Mouse (Mus musculus) hindbrain, embryonic 11.5 days (tissue): ENCODE results near the gene A830031A19Rik. TPM values are rescaled to one million over a fixed set of nuclear protein-coding genes. Genes with fewer than 3 reads are reported as not detected.
A peak's percentile ranks its signal among the peaks of the same experiment; 100 is the strongest.

Experiments
- ATAC-seq: fragments of 200-750 bp; cut with Nextera tagmentation; 2 replicates; pipeline ENCODE4 v1.8.0; 2017; ENCODE audit warnings: mild to moderate bottlenecking, moderate TSS enrichment, moderate library complexity; ENCODE audit not compliant: low FRiP score
- DNase-seq: peaks from one replicate; pipeline ENCODE4 v3.0.0-alpha.2; 2015; ENCODE audit warnings: low spot score
- H3K27ac ChIP-seq: fragments of 300-500 bp; sonication (generic); 2 replicates; pipeline ENCODE4 v1.5.1; 2014; ENCODE audit warnings: mild to moderate bottlenecking, low read depth, low read length
- H3K27me3 ChIP-seq: fragments of 300-500 bp; sonication (generic); 2 replicates; pipeline ENCODE4 v1.6.1; 2014; ENCODE audit warnings: mild to moderate bottlenecking, low read length, moderate library complexity, mixed read lengths; ENCODE audit not compliant: control insufficient read depth, insufficient read depth
- H3K36me3 ChIP-seq: fragments of 300-500 bp; sonication (generic); 2 replicates; pipeline ENCODE4 v1.6.1; 2014; ENCODE audit warnings: mild to moderate bottlenecking, low read length, moderate library complexity, mixed read lengths; ENCODE audit not compliant: control insufficient read depth, insufficient read depth
- H3K4me1 ChIP-seq: fragments of 300-500 bp; sonication (generic); replicated peaks from 2 replicates; pipeline ENCODE4 v1.6.1; 2014; ENCODE audit warnings: low read length, mixed read lengths; ENCODE audit not compliant: control insufficient read depth, insufficient read depth
- H3K4me2 ChIP-seq: fragments of 300-500 bp; sonication (generic); replicated peaks from 2 replicates; pipeline ENCODE4 v1.6.1; 2014; ENCODE audit warnings: mild to moderate bottlenecking, low read depth, low read length
- H3K4me3 ChIP-seq: fragments of 300-500 bp; sonication (generic); 2 replicates; pipeline ENCODE4 v1.5.1; 2014; ENCODE audit warnings: low read depth, low read length
- H3K9ac ChIP-seq: fragments of 300-500 bp; sonication (generic); 2 replicates; pipeline ENCODE4 v1.6.1; 2014; ENCODE audit warnings: low read depth, low read length
- H3K9me3 ChIP-seq: fragments of 300-500 bp; sonication (generic); 2 replicates; pipeline ENCODE4 v1.6.1; 2016; ENCODE audit warnings: low read length; ENCODE audit not compliant: control insufficient read depth
- WGBS: fragments of 180-500 bp; shearing (Covaris S2); extraction: QIAGEN DNeasy Blood & Tissue Kit; methylation state at CpG from one replicate; pipeline ENCODE4 v1.1.7; 2014; 5-methylcytosine and 5-hydroxymethylcytosine counted together
- polyA plus RNA-seq: library from polyadenylated mRNA; unstranded; fragments of >200 nt; fragmentation: Nextera tagmentation; extraction: Ambion mirVana; gene quantifications from 2 replicates; pipeline ENCODE4 v1.2.1, GENCODE M21; 2014

The A830031A19Rik gene
- polyA plus RNA-seq, 1 experiment from 2014 or later = not detected

DNA sequence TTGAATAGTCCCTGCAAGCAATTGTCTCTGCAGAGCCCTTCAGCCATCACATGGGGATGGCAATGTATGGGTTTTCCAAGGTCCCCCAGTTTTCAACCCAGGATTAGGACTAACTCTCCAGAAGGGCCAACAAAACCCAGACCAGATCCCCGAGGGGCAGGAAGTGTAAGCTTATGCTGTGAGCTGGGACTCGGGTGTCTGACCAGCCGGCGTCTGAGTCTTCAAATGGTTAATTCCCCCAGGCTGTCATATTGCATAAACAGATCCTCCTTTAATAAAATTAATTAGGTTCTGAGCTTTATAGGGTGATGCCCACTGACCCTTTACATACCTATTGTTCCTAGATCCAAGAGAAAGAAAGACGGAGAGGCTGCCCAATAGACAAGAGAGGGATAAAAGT lies 14.4 kb downstream of the A830031A19Rik start:
- Histone ChIP-seq H3K27me3 (no peaks in the 10 kb centered on the region; the same call in 1 of the 2 replicates), H3K4me3 (no peak overlapping the region), H3K36me3 (no peaks in the 10 kb centered on the region), H3K4me1 (peaks cover 6% of the 10 kb centered on the region), H3K4me2 (peak overlapping the region; percentile 59), H3K27ac (0 out of 2 replicates have a peak overlapping the region, but pooled peaks have one; percentile 42), H3K9me3 (no peaks in the 10 kb centered on the region), H3K9ac (peak overlapping the region; percentile 23; the same call in 1 of the 2 replicates)
- WGBS = 2% methylated on average over 5 of the region's 5 CpGs
- DNase-seq (peak; percentile 50), ATAC-seq (no peak; the same call in 1 of the 2 replicates)

DNA sequence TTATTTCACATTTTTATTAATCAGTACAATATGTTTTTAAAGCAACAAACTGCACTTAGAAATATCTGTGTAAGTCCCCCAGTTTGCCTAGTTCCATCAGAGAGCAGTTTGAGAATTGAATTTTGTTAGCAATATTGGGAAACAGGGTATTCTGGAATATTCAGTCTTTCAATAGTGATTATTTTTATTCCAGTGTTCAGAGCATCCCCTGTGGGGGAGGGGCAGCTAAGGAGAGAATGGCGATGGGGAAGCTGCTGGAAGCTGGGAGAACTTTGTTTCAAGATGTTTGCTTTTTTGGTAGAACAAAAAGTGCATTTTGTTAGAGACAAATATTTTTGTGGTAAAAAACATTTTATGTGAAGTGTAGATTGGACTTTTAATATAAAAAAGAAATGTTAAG lies 15.7 kb downstream of the A830031A19Rik start:
- H3K9me3 ChIP-seq = no peaks in the 10 kb centered on the region
- no peaks in the 10 kb centered on the region; the same call in 1 of the 2 replicates for H3K27me3 ChIP-seq
- peaks cover 6% of the 10 kb centered on the region for H3K4me1 ChIP-seq
- no peak overlapping the region for H3K9ac ChIP-seq
- WGBS = 7% methylated on average over 1 of the region's 1 CpGs
- no peaks in the 10 kb centered on the region for H3K36me3 ChIP-seq
- DNase-seq = peak; percentile 38
- H3K27ac ChIP-seq = no peak overlapping the region
- no peak for ATAC-seq
- no peak overlapping the region for H3K4me3 ChIP-seq
- H3K4me2 ChIP-seq = no peak overlapping the region

DNA sequence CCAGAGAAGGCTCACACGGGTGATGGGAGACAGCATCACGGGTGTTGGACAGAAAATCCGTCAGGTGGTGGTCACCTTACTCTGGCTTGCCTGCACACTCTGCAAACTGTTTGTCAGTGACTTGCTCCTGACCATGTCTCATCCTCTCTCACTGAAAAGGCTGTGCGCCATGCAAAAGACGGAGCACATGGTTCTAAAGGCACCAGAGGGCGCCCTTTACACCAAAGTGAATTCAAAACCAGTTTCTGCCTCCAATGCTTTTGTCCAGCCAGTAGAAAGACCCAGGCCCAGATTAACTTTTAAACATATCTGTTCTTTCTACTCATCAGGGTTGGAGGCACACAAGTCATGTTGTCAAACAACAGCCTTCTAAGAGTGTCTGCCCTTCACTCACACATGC lies 22.0 kb downstream of the A830031A19Rik start:
- peak; percentile 51 for DNase-seq
- Histone ChIP-seq H3K27me3 (no peaks in the 10 kb centered on the region; the same call in 1 of the 2 replicates), H3K27ac (no peak overlapping the region), H3K9me3 (no peaks in the 10 kb centered on the region), H3K4me1 (no peaks in the 10 kb centered on the region), H3K4me2 (no peak overlapping the region), H3K4me3 (no peak overlapping the region), H3K9ac (no peak overlapping the region), H3K36me3 (no peaks in the 10 kb centered on the region)
- 62% methylated on average over 6 of the region's 6 CpGs for WGBS
- ATAC-seq = no peak

DNA sequence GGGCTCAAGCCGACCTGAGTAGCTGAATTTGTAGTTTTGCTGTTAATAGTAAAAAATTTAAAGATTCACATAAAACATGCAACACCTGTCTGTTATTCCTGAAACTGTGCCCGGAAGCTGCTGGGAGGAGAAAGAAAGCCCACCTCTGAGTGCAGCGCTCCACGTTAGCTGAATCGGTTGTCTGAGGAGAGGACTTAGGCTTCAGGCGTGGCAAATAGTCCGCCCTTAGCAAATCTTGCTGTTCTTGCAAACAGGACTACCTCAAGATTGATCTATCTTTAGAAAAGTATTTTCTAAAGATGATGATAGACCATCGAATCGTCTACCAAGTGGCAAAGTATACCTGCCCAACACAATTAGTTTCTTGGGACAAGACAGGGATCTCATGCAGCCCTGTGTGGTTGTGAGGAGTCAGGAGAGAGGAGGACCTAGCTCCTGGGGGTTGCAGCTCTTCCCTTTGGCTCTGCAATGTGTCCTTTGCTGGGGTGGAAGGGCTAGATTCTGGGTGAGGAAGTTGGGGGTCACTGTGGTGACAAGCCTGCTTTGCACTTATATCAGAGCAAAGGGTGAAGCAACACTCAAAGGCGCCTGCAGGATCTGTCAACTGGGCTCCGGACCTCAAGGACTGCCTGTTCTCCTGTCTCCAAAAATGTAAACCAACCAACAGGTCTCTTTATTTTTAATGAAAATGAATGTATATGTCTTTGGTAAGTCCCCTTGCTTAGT lies 24.7 kb downstream of the A830031A19Rik start:
- H3K9ac ChIP-seq = no peak overlapping the region; the same call in 1 of the 2 replicates
- H3K36me3 ChIP-seq = no peaks in the 10 kb centered on the region
- H3K27ac ChIP-seq = no peak overlapping the region
- H3K4me3 ChIP-seq = no peak overlapping the region
- WGBS = 84% methylated on average over 11 of the region's 11 CpGs
- no peaks in the 10 kb centered on the region; the same call in 1 of the 2 replicates for H3K27me3 ChIP-seq
- no peak for ATAC-seq
- H3K4me2 ChIP-seq = no peak overlapping the region
- H3K4me1 ChIP-seq = no peaks in the 10 kb centered on the region
- H3K9me3 ChIP-seq = no peaks in the 10 kb centered on the region
- peak; percentile 12 for DNase-seq

DNA sequence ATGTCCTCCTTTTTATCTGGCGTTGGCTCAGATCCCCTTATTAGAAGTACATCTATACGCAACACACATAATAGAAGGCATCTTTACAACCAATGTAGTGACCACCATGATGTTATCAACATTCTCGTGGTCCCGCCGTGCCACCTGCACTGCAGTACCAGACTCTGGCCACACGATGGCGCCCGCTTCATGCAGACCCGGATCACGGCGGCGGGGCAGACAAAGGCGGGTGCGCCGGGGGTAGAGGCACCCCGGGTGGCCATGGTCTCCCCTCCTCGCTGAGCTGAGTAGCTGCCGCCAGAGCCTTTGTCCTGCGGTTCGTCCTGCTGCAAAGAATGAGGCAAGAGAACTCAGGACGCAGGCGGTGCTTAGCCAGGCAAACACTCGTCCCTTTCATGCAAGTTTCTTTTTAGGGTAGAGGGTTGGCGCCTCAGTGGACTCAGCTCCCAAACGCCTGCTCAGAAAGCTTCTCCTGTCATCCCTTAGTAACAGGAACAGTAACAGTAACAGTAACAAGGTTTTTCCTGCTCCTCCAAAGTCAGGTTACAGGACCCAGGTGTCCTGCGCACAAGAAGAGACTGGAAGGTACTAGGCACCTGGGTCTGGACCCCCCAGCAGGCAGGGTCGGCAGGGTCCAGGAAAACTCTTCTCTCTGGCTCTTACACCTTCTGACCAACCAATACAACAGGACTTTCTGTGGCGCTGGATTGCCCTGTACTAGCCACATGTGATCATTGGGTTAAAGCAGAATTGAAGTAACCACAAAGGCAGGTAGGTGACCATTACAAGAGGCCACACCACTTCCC lies 25.4 kb downstream of the A830031A19Rik start:
- Histone ChIP-seq H3K36me3 (no peaks in the 10 kb centered on the region), H3K4me3 (peak overlapping the region; percentile 37), H3K4me1 (no peaks in the 10 kb centered on the region), H3K4me2 (peak overlapping the region; percentile 56), H3K9ac (peak overlapping the region; percentile 67), H3K27ac (peak overlapping the region; percentile 11; the same call in 1 of the 2 replicates), H3K27me3 (no peaks in the 10 kb centered on the region; the same call in 1 of the 2 replicates), H3K9me3 (no peaks in the 10 kb centered on the region)
- ATAC-seq = peak; percentile 94
- WGBS = 5% methylated on average over 28 of the region's 28 CpGs
- DNase-seq = peak; percentile 94

DNA sequence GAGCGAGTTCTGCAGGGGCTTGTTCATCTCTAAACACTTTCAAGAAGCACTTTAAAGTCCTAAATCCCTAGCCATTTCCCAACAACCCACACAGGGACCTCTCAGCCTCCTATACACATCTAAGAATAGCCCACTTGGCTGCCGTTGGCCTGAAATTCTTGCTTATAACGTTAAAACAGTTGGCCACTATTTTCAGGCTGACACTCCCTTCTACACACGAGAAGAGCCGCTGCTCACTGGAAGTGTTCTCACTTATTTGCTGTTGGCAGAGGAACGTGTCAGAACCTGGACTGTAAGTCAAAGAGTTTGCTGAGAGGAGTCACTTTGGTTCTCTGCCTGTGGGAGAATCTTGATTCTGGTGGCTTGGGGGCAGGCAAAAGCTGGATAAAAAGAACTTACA lies 30.8 kb downstream of the A830031A19Rik start:
- H3K36me3 ChIP-seq = no peaks in the 10 kb centered on the region
- no peaks in the 10 kb centered on the region for H3K4me1 ChIP-seq
- H3K4me2 ChIP-seq = no peak overlapping the region
- no peaks in the 10 kb centered on the region for H3K27me3 ChIP-seq
- H3K9ac ChIP-seq = no peak overlapping the region
- no peak overlapping the region for H3K4me3 ChIP-seq
- no peaks in the 10 kb centered on the region for H3K9me3 ChIP-seq
- ATAC-seq (no peak), DNase-seq (no peak)
- WGBS = 82% methylated on average over 6 of the region's 6 CpGs
- H3K27ac ChIP-seq = no peak overlapping the region

DNA sequence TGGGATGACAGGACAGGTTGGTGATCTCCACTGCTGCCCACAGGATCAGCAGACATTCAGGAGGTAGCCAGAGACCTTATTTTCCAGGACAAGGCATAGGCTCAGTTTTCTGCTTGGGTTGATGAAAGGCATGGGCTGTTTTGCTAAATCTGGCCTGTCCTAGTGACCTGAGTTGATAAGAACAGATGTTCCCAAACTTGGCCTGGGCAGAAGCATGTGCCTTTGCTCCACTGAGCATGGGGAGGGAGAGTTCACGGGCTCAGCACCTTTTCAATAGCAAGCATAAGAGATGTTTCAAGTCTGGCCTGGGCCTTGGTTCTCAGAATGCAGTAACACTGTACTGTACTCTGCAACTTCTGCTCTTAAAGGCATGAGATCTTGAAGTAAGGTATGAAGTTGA lies 54.1 kb downstream of the A830031A19Rik start:
- Histone ChIP-seq H3K4me2 (no peak overlapping the region), H3K27ac (no peak overlapping the region), H3K9ac (no peak overlapping the region), H3K36me3 (no peaks in the 10 kb centered on the region), H3K4me3 (no peak overlapping the region), H3K27me3 (no peaks in the 10 kb centered on the region), H3K4me1 (no peaks in the 10 kb centered on the region), H3K9me3 (no peaks in the 10 kb centered on the region)
- ATAC-seq = no peak
- DNase-seq = no peak
- 78% methylated on average over 1 of the region's 1 CpGs for WGBS

DNA sequence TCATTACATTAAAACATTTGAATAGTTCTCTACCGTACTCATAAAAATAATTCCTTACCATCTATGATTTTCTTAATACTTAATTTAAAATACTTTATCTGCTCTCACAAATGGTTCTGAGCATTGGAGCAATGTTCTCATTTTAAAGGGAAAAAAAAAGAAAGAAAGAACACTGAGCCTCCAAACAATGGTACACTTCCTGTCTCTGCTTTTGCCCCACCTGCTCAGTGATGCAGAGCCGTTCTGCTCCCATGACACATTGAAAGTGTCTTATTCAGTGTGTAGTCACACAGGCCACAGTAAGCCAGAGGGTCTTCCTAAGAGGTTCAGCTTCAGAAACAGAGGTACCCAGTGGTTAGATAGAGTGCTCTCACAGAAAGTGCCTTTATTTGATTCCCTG lies 56.1 kb downstream of the A830031A19Rik start:
- no peaks in the 10 kb centered on the region for H3K36me3 ChIP-seq
- H3K4me2 ChIP-seq = no peak overlapping the region
- no peaks in the 10 kb centered on the region for H3K27me3 ChIP-seq
- ATAC-seq = no peak
- H3K9ac ChIP-seq = no peak overlapping the region
- DNase-seq = no peak
- no peak overlapping the region for H3K4me3 ChIP-seq
- no peak overlapping the region for H3K27ac ChIP-seq
- H3K4me1 ChIP-seq = no peaks in the 10 kb centered on the region
- 85% methylated on average over 2 of the region's 2 CpGs for WGBS
- H3K9me3 ChIP-seq = no peaks in the 10 kb centered on the region
